Mouse (Mus musculus) lung, postnatal 0 days (tissue): ENCODE results near the gene Clec2i. TPM values are rescaled to one million over a fixed set of nuclear protein-coding genes. Genes with fewer than 3 reads are reported as not detected.
"Not testable (repeated sequence)": the region's sequence is repeated elsewhere in the genome, so short reads cannot be mapped to it uniquely, and the experiment has no call there.

ENCODE experiments used
- ATAC-seq: fragments of 200-750 bp; cut with Nextera tagmentation; 2 replicates; pipeline ENCODE4 v1.8.0; 2017; ENCODE audit warnings: moderate library complexity
- DNase-seq: peaks from one replicate; pipeline ENCODE4 v3.0.0-alpha.2; 2016; ENCODE audit warnings: low spot score
- H3K27ac ChIP-seq: fragments of 300-500 bp; sonication (generic); 2 replicates; pipeline ENCODE4 v1.5.1; 2014; ENCODE audit warnings: antibody characterized with exemption, mild to moderate bottlenecking, low read length, mixed read lengths
- H3K27me3 ChIP-seq: fragments of 300-500 bp; sonication (generic); replicated peaks from 2 replicates; pipeline ENCODE4 v1.6.1; 2014; ENCODE audit warnings: low read length, mixed read lengths; ENCODE audit not compliant: insufficient read depth
- H3K36me3 ChIP-seq: fragments of 300-500 bp; sonication (generic); 2 replicates; pipeline ENCODE4 v1.6.1; 2014; ENCODE audit warnings: low read length, mixed read lengths; ENCODE audit not compliant: insufficient read depth
- H3K4me1 ChIP-seq: fragments of 300-500 bp; sonication (generic); 2 replicates; pipeline ENCODE4 v1.6.1; 2014; ENCODE audit warnings: antibody characterized with exemption, low read depth, low read length, mixed read lengths; ENCODE audit not compliant: insufficient read depth
- H3K4me2 ChIP-seq: fragments of 300-500 bp; sonication (generic); replicated peaks from 2 replicates; pipeline ENCODE4 v1.6.1; 2014; ENCODE audit warnings: low read depth, mild to moderate bottlenecking, low read length, moderate library complexity, mixed read lengths
- H3K4me3 ChIP-seq: fragments of 300-500 bp; sonication (generic); 2 replicates; pipeline ENCODE4 v1.5.1; 2014; ENCODE audit warnings: low read depth, low read length
- H3K9ac ChIP-seq: fragments of 300-500 bp; sonication (generic); replicated peaks from 2 replicates; pipeline ENCODE4 v1.6.1; 2014; ENCODE audit warnings: low read depth, mild to moderate bottlenecking
- H3K9me3 ChIP-seq: fragments of 300-500 bp; sonication (generic); 2 replicates; pipeline ENCODE4 v1.6.1; 2016; ENCODE audit warnings: low read length, mixed read lengths
- CTCF ChIP-seq: IDR thresholded peaks from 2 replicates; pipeline ENCODE4 v1.5.1; 2016; ENCODE audit warnings: antibody characterized with exemption, mild to moderate bottlenecking
- EP300 ChIP-seq: IDR thresholded peaks from 2 replicates; pipeline ENCODE4 v1.6.1; 2016; ENCODE audit warnings: antibody characterized with exemption, mild to moderate bottlenecking, control low read depth
- WGBS: fragments of 180-500 bp; shearing (Covaris S2); extraction: QIAGEN DNeasy Blood & Tissue Kit; methylation state at CpG from one replicate; pipeline ENCODE4 v1.1.7; 2014; 5-methylcytosine and 5-hydroxymethylcytosine counted together
- polyA plus RNA-seq: library from polyadenylated mRNA; unstranded; fragments of >200 nt; fragmentation: Nextera tagmentation; extraction: Ambion mirVana; gene quantifications from 2 replicates; pipeline ENCODE4 v1.2.1, GENCODE M21; 2015

Gene Clec2i
- polyA plus RNA-seq, 1 experiment from 2014 or later: 0.14 TPM

GRCm38 (mm10) chr6:128868861-128869260 lies 18.5 kb upstream of the Clec2i start:
- TF ChIP-seq EP300 (no peak), CTCF (no peak)
- WGBS: 51% methylated on average over 3 of the region's 3 CpGs
- Histone ChIP-seq H3K9me3 (no peaks in the 10 kb centered on the region), H3K27me3 (no peaks in the 10 kb centered on the region), H3K4me3 (no peak overlapping the region), H3K4me1 (no peaks in the 10 kb centered on the region), H3K36me3 (no peaks in the 10 kb centered on the region), H3K4me2 (no peak overlapping the region), H3K9ac (no peak overlapping the region), H3K27ac (no peak overlapping the region)
- DNase-seq (no peak), ATAC-seq (no peak)

GRCm38 (mm10) chr6:128871910-128872610 lies 15.3 kb upstream of the Clec2i start:
- H3K4me2 ChIP-seq: no peak overlapping the region
- no peak for TF ChIP-seq EP300
- no peak for TF ChIP-seq CTCF
- no peaks in the 10 kb centered on the region for H3K4me1 ChIP-seq
- H3K9ac ChIP-seq: no peak overlapping the region
- WGBS: 73% methylated on average over 1 of the region's 1 CpGs
- no peaks in the 10 kb centered on the region for H3K27me3 ChIP-seq
- H3K27ac ChIP-seq: no peak overlapping the region
- no peak for ATAC-seq
- no peaks in the 10 kb centered on the region for H3K9me3 ChIP-seq
- no peak overlapping the region for H3K4me3 ChIP-seq
- H3K36me3 ChIP-seq: no peaks in the 10 kb centered on the region
- no peak for DNase-seq

GRCm38 (mm10) chr6:128888834-128889233 lies 1.4 kb downstream of the Clec2i start:
- ATAC-seq (no peak), DNase-seq (peak; percentile 19)
- Histone ChIP-seq H3K4me3 (no peak overlapping the region), H3K36me3 (no peaks in the 10 kb centered on the region), H3K27me3 (no peaks in the 10 kb centered on the region), H3K4me2 (no peak overlapping the region), H3K27ac (no peak overlapping the region), H3K9ac (no peak overlapping the region), H3K4me1 (no peaks in the 10 kb centered on the region), H3K9me3 (no peaks in the 10 kb centered on the region)
- 73% methylated on average over 5 of the region's 5 CpGs for WGBS
- TF ChIP-seq CTCF (no peak), EP300 (no peak)

GRCm38 (mm10) chr6:128890948-128891355 lies 3.6 kb downstream of the Clec2i start, which contains the start of gene BC035044:
Gene BC035044, minus strand, starts transcription at chr6:128891126.
- Histone ChIP-seq H3K27ac (no peak within 1 kb of the TSS), H3K9me3 (no peaks in the 10 kb centered on the region), H3K36me3 (no peaks in the 10 kb centered on the region), H3K4me2 (no peak within 1 kb of the TSS), H3K27me3 (no peaks in the 10 kb centered on the region), H3K4me1 (no peaks in the 10 kb centered on the region), H3K9ac (no peak within 1 kb of the TSS), H3K4me3 (no peak within 1 kb of the TSS)
- WGBS: 66% methylated on average over 2 of the region's 2 CpGs
- TF ChIP-seq CTCF (no peak), EP300 (no peak)
- DNase-seq (no peak), ATAC-seq (no peak)

GRCm38 (mm10) chr6:128895404-128896001 lies 8.1 kb downstream of the Clec2i start:
- Histone ChIP-seq H3K4me3 (no peak overlapping the region), H3K4me1 (no peaks in the 10 kb centered on the region), H3K9me3 (no peaks in the 10 kb centered on the region), H3K4me2 (no peak overlapping the region), H3K36me3 (no peaks in the 10 kb centered on the region), H3K9ac (no peak overlapping the region), H3K27ac (no peak overlapping the region), H3K27me3 (no peaks in the 10 kb centered on the region)
- TF ChIP-seq EP300 (no peak), CTCF (no peak)
- no peak for DNase-seq
- ATAC-seq: no peak
- WGBS: 42% methylated on average over 3 of the region's 3 CpGs

GRCm38 (mm10) chr6:128900044-128900443 lies 12.7 kb downstream of the Clec2i start:
- Histone ChIP-seq H3K4me2 (no peak overlapping the region), H3K9ac (no peak overlapping the region), H3K36me3 (no peaks in the 10 kb centered on the region), H3K27ac (no peak overlapping the region), H3K27me3 (no peaks in the 10 kb centered on the region), H3K9me3 (no peaks in the 10 kb centered on the region), H3K4me1 (no peaks in the 10 kb centered on the region), H3K4me3 (no peak overlapping the region)
- DNase-seq (no peak), ATAC-seq (no peak)
- 81% methylated on average over 2 of the region's 2 CpGs for WGBS
- TF ChIP-seq EP300: no peak
- TF ChIP-seq CTCF: peak; percentile 41

- not testable (repeated sequence) for H3K27me3 ChIP-seq, H3K36me3 ChIP-seq, H3K9ac ChIP-seq, DNase-seq, H3K27ac ChIP-seq, H3K9me3 ChIP-seq, H3K4me3 ChIP-seq, H3K4me1 ChIP-seq, ATAC-seq, H3K4me2 ChIP-seq
- 78% methylated on average over 5 of the region's 6 CpGs for WGBS
Measured at GRCm38 (mm10) chr6:128900796-128901552, 13.6 kb downstream of the Clec2i start.
